Mouse (Mus musculus): ENCODE data around the gene Luc7l3. TPM values are rescaled to one million over a fixed set of nuclear protein-coding genes. Genes with fewer than 3 reads are reported as not detected.
A peak's percentile ranks its signal among the peaks of the same experiment; 100 is the strongest.

Luc7l3 gene
- total and polyA plus RNA-seq, 3 experiments = 47.3 to 90.5 (median 54.7) TPM

- peak; percentile 82 for DNase-seq (ENCODE audit: low read depth, low spot score)
- H3K4me3 ChIP-seq (ENCODE audit: control insufficient read depth in 1 of 2, insufficient read depth in 1 of 2, low read depth in 2 of 2, low read length in 2 of 2) = peak overlapping the region; percentile 81 to 99
- H3K27ac ChIP-seq (ENCODE audit: control insufficient read depth, low read depth, low read length) = peak overlapping the region; percentile 89
- peaks cover 24 to 51% of the 10 kb centered on the region in 2 experiments for H3K36me3 ChIP-seq (ENCODE audit: control insufficient read depth in 1 of 2, insufficient read depth in 2 of 2, low read length in 2 of 2)
- H3K27me3 ChIP-seq (ENCODE audit: control insufficient read depth in 1 of 2, insufficient read depth in 2 of 2, low read length in 2 of 2) = no peaks in the 10 kb centered on the region
- H3K79me2 ChIP-seq (ENCODE audit: control insufficient read depth, insufficient read depth, low read length, poor library complexity) = peaks cover 59% of the 10 kb centered on the region
- no peaks in the 10 kb centered on the region for H3K9me3 ChIP-seq (replicated peaks; ENCODE audit: insufficient read depth, low read length)
- peaks cover 33 to 38% of the 10 kb centered on the region in 2 experiments for H3K4me1 ChIP-seq (ENCODE audit: control insufficient read depth in 1 of 2, insufficient read depth in 2 of 2, low read length in 2 of 2)
- peak overlapping the region; percentile 91 for H3K9ac ChIP-seq (ENCODE audit: control insufficient read depth, low read depth, low read length, poor library complexity, severe bottlenecking)
- TF ChIP-seq BHLHE40 (IDR thresholded peaks at IDR 0.05; ENCODE audit: borderline replicate concordance, low read depth, low read length) = no peak
- TF ChIP-seq SMC3 (IDR thresholded peaks at IDR 0.05; ENCODE audit: low read depth, low read length) = no peak
- peak; percentile 38 for TF ChIP-seq MAX (IDR thresholded peaks at IDR 0.05; ENCODE audit: low read length)
- no peak for TF ChIP-seq NRF1 (IDR thresholded peaks at IDR 0.05; ENCODE audit: insufficient read depth, low read depth, low read length, poor library complexity, severe bottlenecking)
- TF ChIP-seq GATA1 (IDR thresholded peaks at IDR 0.05; ENCODE audit: low read depth, low read length) = 0 out of 2 replicates have a peak, but pooled peaks have one; percentile 32
- TF ChIP-seq POLR2A (IDR thresholded peaks at IDR 0.05; ENCODE audit: control insufficient read depth in 1 of 2, insufficient read depth in 1 of 2, low read depth in 1 of 2, low read length in 2 of 2, poor library complexity in 1 of 2) = peak in 1 of 2 experiments; percentile 77; a peak in 2 of 4 replicates
- TF ChIP-seq HCFC1 (IDR thresholded peaks at IDR 0.05; ENCODE audit: low read depth, low read length) = no peak
- peak; percentile 48 for TF ChIP-seq KAT2A (conservative IDR thresholded peaks at IDR 0.05; ENCODE audit: low read depth, low read length)
- no peak; the same call in none of the 2 replicates for TF ChIP-seq MYC (IDR thresholded peaks at IDR 0.05; ENCODE audit: low read depth, low read length)
- 0 out of 2 replicates have a peak, but pooled peaks have one; percentile 36 for TF ChIP-seq RCOR1 (IDR thresholded peaks at IDR 0.05; ENCODE audit: low read depth, low read length)
- TF ChIP-seq ZMIZ1 (IDR thresholded peaks at IDR 0.05; ENCODE audit: low read depth, low read length) = no peak
- no peak for TF ChIP-seq TAL1 (IDR thresholded peaks at IDR 0.05; ENCODE audit: low read length)
- no peak for TF ChIP-seq USF2 (IDR thresholded peaks at IDR 0.05; ENCODE audit: borderline replicate concordance in 1 of 2, insufficient read depth in 1 of 2, low read depth in 1 of 2, low read length in 2 of 2)
- no peak for TF ChIP-seq POLR2AphosphoS2 (IDR thresholded peaks at IDR 0.05; ENCODE audit: low read length)
- no peak for TF ChIP-seq GABPA (IDR thresholded peaks at IDR 0.05; ENCODE audit: low read depth, low read length)
- no peak for TF ChIP-seq RAD21 (IDR thresholded peaks at IDR 0.05; ENCODE audit: low read depth, low read length)
- peak; percentile 33; the same call in 1 of the 2 replicates for TF ChIP-seq TBP (IDR thresholded peaks at IDR 0.05; ENCODE audit: low read depth, low read length)
- no peak for TF ChIP-seq MAFK (IDR thresholded peaks at IDR 0.05; ENCODE audit: borderline replicate concordance, low read depth, low read length)
- peak; percentile 66 for TF ChIP-seq ETS1 (IDR thresholded peaks at IDR 0.05; ENCODE audit: low read depth, low read length)
- 0 out of 2 replicates have a peak, but pooled peaks have one; percentile 64 for TF ChIP-seq UBTF (IDR thresholded peaks at IDR 0.05; ENCODE audit: borderline replicate concordance, insufficient read depth, low read depth, low read length)
- no peak for TF ChIP-seq CTCF (IDR thresholded peaks at IDR 0.05 in 2 of 3, conservative IDR thresholded peaks at IDR 0.05 in 1 of 3; ENCODE audit: control insufficient read depth in 1 of 3, insufficient read depth in 1 of 3, low read depth in 2 of 3, low read length in 3 of 3, poor library complexity in 1 of 3, severe bottlenecking in 1 of 3)
- TF ChIP-seq ZNF384 (IDR thresholded peaks at IDR 0.05; ENCODE audit: low read depth, low read length) = no peak
- no peak for TF ChIP-seq ELF1 (IDR thresholded peaks at IDR 0.05; ENCODE audit: low read depth, low read length)
- TF ChIP-seq MAZ (IDR thresholded peaks at IDR 0.05; ENCODE audit: low read depth, low read length) = no peak
- no peak for TF ChIP-seq ZC3H11A (IDR thresholded peaks at IDR 0.05; ENCODE audit: low read depth, low read length)
- no peak for TF ChIP-seq CHD2 (IDR thresholded peaks at IDR 0.05; ENCODE audit: low read length)
- peak; percentile 61 for TF ChIP-seq MXI1 (IDR thresholded peaks at IDR 0.05; ENCODE audit: low read depth, low read length)
- TF ChIP-seq JUND (IDR thresholded peaks at IDR 0.05; ENCODE audit: low read depth, low read length) = no peak
- TF ChIP-seq ZKSCAN1 (IDR thresholded peaks at IDR 0.05; ENCODE audit: low read depth, low read length) = no peak
- peak; percentile 37 to 50; a peak in 2 of 4 replicates for TF ChIP-seq EP300 (IDR thresholded peaks at IDR 0.05; ENCODE audit: low read depth in 1 of 2, low read length in 2 of 2)
- no peak for TF ChIP-seq POLR2AphosphoS5 (IDR thresholded peaks at IDR 0.05; ENCODE audit: borderline replicate concordance, low read depth, low read length)
- TF ChIP-seq E2F4 (IDR thresholded peaks at IDR 0.05; ENCODE audit: borderline replicate concordance, low read depth, low read length) = peak; percentile 75
- TF ChIP-seq NELFE (IDR thresholded peaks at IDR 0.05; ENCODE audit: low read depth, low read length) = no peak
- peak; percentile 49; the same call in 1 of the 2 replicates for TF ChIP-seq MYB (IDR thresholded peaks at IDR 0.05; ENCODE audit: low read depth, low read length)
- peak; percentile 34; the same call in 1 of the 2 replicates for TF ChIP-seq TCF12 (IDR thresholded peaks at IDR 0.05; ENCODE audit: low read depth, low read length)
Observed at GRCm38 (mm10) chr11:94320969-94321930, 538 bp downstream of the Luc7l3 start.

All from MEL (cell line).